Mouse (Mus musculus): ENCODE data around the gene Nhlrc2.

DNA sequence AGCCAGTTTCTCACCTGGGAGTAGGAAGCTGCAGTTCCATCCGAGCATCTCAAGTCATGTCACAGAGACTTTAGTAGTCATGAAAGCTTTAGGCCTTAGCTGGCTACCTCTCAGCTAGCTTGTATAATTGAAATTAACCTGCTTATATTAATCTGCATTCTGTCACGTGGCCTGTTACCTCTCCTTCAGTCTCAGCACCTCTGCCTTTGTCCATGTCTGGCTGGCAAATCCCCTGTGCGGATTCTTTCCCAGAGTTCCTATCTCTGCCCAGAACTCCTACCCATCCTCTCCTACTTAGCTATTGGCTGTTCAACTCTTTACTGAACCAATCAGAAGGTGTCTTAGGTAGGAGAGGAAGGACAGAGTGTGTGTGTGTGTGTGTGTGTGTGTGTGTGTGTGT lies 36.2 kb downstream of the Nhlrc2 start:
- no peak for TF ChIP-seq EP300 (IDR thresholded peaks at IDR 0.05; ENCODE audit: insufficient read depth, low read depth, low read length)
- TF ChIP-seq CTCF (IDR thresholded peaks at IDR 0.05; ENCODE audit: low read depth, low read length), result no peak

Data from ES-Bruce4 (cell line).